Mouse (Mus musculus) small intestine, adult 2 months (tissue): Measurements from ENCODE around the gene Gpr107. TPM values are rescaled to one million over a fixed set of nuclear protein-coding genes. Genes with fewer than 3 reads are reported as not detected.

Experiments used
- H3K27ac ChIP-seq: fragments of 200-500 bp; 2 replicates; pipeline ENCODE4 v1.5.1; 2012; ENCODE audit warnings: low read depth, low read length, control low read depth, inconsistent platforms; ENCODE audit not compliant: insufficient read depth
- H3K27me3 ChIP-seq: fragments of 200-500 bp; 2 replicates; pipeline ENCODE4 v1.6.1; 2012; ENCODE audit warnings: mild to moderate bottlenecking, moderate library complexity, low read length, inconsistent platforms; ENCODE audit not compliant: control insufficient read depth, insufficient read depth
- H3K36me3 ChIP-seq: fragments of 200-500 bp; 2 replicates; pipeline ENCODE4 v1.6.1; 2012; ENCODE audit warnings: mild to moderate bottlenecking, low read length, control low read depth, inconsistent platforms; ENCODE audit not compliant: control insufficient read depth, insufficient read depth
- H3K4me1 ChIP-seq: fragments of 200-500 bp; 2 replicates; pipeline ENCODE4 v1.6.1; 2012; ENCODE audit warnings: low read length, inconsistent platforms, mixed read lengths; ENCODE audit not compliant: control insufficient read depth, insufficient read depth, insufficient read length
- H3K4me3 ChIP-seq: fragments of 200-500 bp; 2 replicates; pipeline ENCODE4 v1.5.1; 2012; ENCODE audit warnings: low read depth, mild to moderate bottlenecking, control low read depth, inconsistent platforms, low read length, moderate library complexity
- CTCF ChIP-seq: fragments of 200-500 bp; IDR thresholded peaks from 2 replicates; pipeline ENCODE4 v1.5.1; 2012; ENCODE audit warnings: low read depth, mild to moderate bottlenecking, control low read depth, inconsistent platforms, low read length, moderate library complexity, mixed read lengths; ENCODE audit not compliant: insufficient replicate concordance, insufficient read length; ENCODE audit errors: extremely low read depth
- POLR2A ChIP-seq: fragments of 200-500 bp; IDR thresholded peaks from 2 replicates; pipeline ENCODE4 v1.6.1; 2012; ENCODE audit warnings: low read depth, mild to moderate bottlenecking, control low read depth, inconsistent platforms, low read length, moderate library complexity
- WGBS: fragments of 180-500 bp; shearing (Covaris S2); methylation state at CpG from one replicate; pipeline ENCODE4 v1.1.7; 2018; 5-methylcytosine and 5-hydroxymethylcytosine counted together
- polyA plus RNA-seq: library from polyadenylated mRNA; depleted of rRNA; stranded (reverse); fragments of >200 nt; gene quantifications from 2 replicates; pipeline ENCODE4 v1.2.3, GENCODE M21; 2012

The Gpr107 gene
- polyA plus RNA-seq, 1 experiment: 30.5 TPM

DNA sequence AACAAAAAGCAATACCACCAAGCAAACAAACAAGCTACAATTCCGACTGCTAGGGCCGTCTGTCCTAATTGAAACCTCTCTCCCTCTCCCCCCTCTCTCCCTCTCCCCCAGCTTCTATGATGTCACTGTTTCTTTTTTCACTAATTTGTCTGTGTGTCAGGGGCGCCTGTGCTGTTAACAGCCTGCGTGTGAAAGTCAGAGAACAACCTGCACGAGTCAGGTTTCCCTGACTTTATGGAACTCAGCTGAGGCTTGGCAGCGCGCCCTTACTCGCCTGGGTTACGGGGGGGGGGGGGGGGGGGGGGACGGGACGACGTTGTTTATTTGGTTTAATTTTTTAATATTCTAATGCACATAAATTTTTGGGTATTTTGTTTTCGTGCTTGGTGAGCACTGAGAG lies 15.8 kb upstream of the Gpr107 start:
- Histone ChIP-seq H3K4me3 (no peak overlapping the region), H3K4me1 (peaks cover 11% of the 10 kb centered on the region), H3K36me3 (no peaks in the 10 kb centered on the region), H3K27me3 (no peaks in the 10 kb centered on the region), H3K27ac (no peak overlapping the region)
- 38% methylated on average over 13 of the region's 13 CpGs for WGBS
- TF ChIP-seq POLR2A (no peak), CTCF (no peak)

DNA sequence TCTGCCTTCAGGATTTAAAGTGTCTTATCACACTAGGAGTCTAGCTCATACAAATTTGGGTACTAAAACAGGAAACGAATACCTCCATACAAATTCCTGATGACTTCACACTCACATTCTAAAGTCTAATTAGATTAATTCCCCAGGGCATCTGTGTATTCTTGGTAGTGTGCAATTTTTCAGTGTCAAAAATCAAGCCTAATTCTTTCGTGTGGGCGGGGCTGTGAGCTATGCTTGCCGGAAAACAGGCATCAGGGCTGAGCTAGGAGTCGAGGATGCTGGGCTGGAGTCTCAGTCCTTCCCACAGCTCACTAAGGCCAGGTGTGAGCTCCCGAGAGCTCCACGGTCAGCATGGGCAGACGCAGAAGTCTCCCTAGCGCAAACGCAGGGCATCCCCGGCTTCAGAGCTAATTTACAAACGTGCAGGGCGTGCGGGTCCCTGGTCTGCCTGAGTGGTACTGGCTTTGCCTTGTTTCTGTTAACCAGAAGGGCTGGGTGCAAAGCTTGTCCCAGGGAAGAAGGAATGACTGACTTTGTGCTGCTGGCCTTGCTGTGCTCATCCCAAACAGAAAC lies 15.0 kb upstream of the Gpr107 start:
- WGBS: 77% methylated on average over 14 of the region's 14 CpGs
- Histone ChIP-seq H3K27ac (no peak overlapping the region), H3K36me3 (no peaks in the 10 kb centered on the region), H3K4me1 (peaks cover 10% of the 10 kb centered on the region), H3K4me3 (no peak overlapping the region), H3K27me3 (no peaks in the 10 kb centered on the region)
- TF ChIP-seq CTCF: no peak
- no peak for TF ChIP-seq POLR2A

DNA sequence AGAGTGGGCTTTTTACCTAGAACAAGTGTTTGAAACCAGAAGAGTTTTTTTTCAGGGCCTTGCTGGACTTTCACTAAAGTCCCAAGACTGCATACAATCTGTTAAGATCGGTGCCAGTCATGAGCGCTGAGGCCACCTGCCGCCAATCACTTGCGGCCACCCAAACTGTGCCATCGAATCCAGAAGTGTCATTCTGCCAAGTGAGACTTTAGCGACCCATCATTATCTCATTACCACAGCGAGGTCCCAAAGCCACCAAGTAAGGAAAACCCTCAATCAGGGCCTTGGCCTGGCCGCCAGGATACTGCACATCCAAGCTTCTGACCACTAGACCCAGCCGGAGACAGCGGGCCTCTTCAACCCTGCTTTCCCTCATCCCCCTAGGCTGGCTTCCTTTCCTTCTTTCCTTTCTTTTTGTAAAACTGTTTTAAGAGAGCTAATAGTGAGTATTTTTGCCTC lies 12.9 kb upstream of the Gpr107 start:
- Histone ChIP-seq H3K4me1 (peaks cover 10% of the 10 kb centered on the region), H3K4me3 (peak overlapping the region; percentile 38), H3K36me3 (no peaks in the 10 kb centered on the region), H3K27me3 (no peaks in the 10 kb centered on the region), H3K27ac (peak overlapping the region; percentile 27; the same call in 1 of the 2 replicates)
- WGBS: 70% methylated on average over 10 of the region's 10 CpGs
- no peak for TF ChIP-seq CTCF
- no peak for TF ChIP-seq POLR2A

DNA sequence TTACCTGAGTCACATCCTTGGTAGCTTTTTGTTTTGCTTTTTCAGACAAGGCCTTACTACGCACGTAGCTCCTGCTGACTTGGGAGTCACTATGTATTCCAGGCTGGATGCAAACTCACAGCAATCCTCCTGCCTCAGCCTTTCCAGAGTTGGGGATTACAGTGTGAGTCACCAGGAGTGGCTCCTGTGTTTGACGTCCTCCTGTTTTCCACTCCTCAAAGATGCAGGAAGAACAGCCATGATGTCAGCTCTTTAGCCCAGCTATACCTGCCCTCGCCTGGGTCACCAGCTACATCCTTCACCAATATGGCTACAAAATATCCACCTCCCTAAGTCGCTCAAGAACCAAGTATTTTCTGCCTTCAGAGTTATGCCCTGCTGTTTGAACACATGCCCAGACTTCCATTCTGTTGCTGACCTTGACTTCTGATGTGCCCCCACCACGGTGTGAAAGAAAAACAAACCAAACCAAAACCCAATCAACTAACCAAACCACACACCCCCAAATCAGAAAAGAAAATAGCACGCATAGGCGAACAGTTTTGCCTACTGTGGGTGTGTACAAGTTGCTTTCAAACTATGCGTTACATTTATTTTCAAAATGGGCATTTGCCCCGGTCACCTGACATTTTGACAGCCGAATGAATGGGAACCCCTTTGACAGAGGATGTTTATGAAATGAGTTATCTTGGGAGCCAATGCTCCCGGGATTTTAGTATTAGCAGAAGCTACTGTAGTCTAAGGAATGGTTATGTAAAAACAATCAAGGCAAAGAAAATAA lies 11.9 kb upstream of the Gpr107 start:
- WGBS: 75% methylated on average over 12 of the region's 12 CpGs
- peak overlapping the region; percentile 25; the same call in 1 of the 2 replicates for H3K27ac ChIP-seq

DNA sequence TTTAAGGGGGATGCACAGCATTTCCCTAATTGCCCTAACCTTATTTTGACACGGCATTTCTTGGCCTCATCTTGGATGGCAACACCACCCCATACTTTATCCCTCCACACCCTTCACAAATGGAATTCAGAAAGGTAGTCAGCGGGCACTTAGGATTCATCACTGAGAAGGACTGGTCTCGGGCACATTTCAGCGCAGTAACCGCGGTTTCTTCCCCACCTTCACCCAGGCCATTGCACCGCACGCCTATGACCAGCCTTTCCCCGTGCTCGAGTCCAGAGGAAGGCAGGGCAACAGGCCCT lies 11.4 kb upstream of the Gpr107 start:
- WGBS: 21% methylated on average over 10 of the region's 10 CpGs
- TF ChIP-seq CTCF (no peak), POLR2A (no peak)
- Histone ChIP-seq H3K4me3 (peak overlapping the region; percentile 94), H3K36me3 (no peaks in the 10 kb centered on the region), H3K27ac (peak overlapping the region; percentile 8), H3K4me1 (peaks cover 8% of the 10 kb centered on the region), H3K27me3 (no peaks in the 10 kb centered on the region)

More for the DNA sequence above, 11.9 kb upstream of the Gpr107 start:
- H3K4me3 ChIP-seq: peak overlapping the region; percentile 8; the same call in 1 of the 2 replicates
- H3K27me3 ChIP-seq: no peaks in the 10 kb centered on the region
- H3K4me1 ChIP-seq: peaks cover 10% of the 10 kb centered on the region
- TF ChIP-seq POLR2A (no peak), CTCF (no peak)
- H3K36me3 ChIP-seq: no peaks in the 10 kb centered on the region

DNA sequence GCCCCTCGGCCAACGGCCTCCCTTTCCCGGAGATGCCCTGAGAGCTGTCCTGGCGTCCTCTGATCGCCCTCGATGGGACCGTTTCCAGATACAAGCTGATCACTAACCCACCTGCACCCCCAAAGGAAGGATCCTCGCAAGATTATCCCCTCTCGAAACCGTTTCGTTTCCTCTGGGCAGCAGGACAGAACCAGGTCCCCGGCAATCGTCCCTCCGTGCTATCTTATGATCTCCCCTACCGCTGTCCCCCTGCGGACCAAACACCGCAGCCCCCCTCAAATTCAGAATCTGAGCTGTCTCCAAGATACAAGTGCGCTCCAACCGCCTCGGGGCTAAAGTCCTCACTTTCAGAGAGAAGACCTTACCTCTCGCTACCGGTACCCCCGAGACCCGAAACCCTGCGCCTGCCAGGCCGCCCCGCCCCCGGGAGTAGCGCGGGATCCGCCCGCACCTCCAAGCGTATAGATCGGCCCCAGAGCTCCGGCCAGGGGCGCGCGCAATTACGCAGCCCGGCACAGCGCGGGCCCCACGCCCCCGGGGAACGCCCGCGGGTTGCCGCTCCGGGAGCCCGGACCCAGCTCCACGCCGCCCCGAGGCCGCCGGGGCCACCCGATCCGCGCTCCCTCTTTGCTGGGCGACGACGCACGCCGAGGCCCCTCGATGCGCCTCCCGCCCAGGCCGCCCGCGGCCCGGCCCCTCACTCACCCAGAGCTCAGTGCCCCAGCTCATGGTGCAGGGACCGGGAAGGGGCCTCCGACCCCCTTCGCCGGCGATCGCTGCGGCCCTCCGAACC lies 10.8 kb upstream of the Gpr107 start:
- H3K4me3 ChIP-seq: peak overlapping the region; percentile 94
- H3K4me1 ChIP-seq: peaks cover 8% of the 10 kb centered on the region
- H3K27ac ChIP-seq: peak overlapping the region; percentile 50
- WGBS: under 1% methylated on average over 78 of the region's 78 CpGs
- H3K27me3 ChIP-seq: no peaks in the 10 kb centered on the region
- no peaks in the 10 kb centered on the region for H3K36me3 ChIP-seq
- TF ChIP-seq CTCF: 0 out of 2 replicates have a peak, but pooled peaks have one; percentile 16
- no peak for TF ChIP-seq POLR2A

DNA sequence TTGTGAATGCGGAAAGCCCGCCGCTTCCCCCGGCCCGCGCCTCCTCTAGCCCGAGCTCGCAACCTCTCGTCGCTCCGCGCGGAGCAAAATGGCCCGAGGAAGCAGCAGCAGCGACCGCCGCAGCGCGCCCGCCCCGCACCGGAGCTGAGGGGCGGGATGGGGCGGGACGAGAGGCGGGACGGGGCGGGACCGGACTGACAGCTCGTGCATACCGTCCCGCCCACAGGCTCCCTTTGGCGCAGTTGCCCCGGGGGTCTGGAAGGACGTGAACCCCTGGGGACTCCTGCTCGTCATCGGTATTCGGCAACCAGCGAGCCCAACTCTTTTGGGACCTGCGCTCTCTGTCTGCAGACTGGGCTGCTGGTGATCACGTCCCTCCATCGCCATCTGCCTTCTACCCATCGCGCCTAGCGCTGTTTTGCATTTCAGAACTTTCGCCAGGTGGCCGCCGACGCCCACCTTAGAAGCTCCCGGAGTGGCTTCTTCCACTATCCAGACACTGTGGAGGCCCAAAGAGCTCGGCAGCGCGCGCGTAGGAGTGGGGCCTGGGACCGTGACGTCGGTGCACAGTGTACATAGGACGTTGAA lies 10.2 kb upstream of the Gpr107 start, which contains the start of gene Fnbp1:
TSS of gene Fnbp1 (minus strand) at position 142 of the 588 bp plus-strand sequence.
- Histone ChIP-seq H3K36me3 (peaks cover 3% of the 10 kb centered on the region; the same call in 1 of the 2 replicates), H3K4me3 (peak within 1 kb of the TSS; percentile 94), H3K4me1 (peaks cover 8% of the 10 kb centered on the region), H3K27ac (peak within 1 kb of the TSS; percentile 50), H3K27me3 (no peaks in the 10 kb centered on the region)
- WGBS: 1% methylated on average over 59 of the region's 59 CpGs
- TF ChIP-seq POLR2A (peak; percentile 93), CTCF (no peak)
